Mouse (Mus musculus): ENCODE measurements around the gene Sytl4. TPM values are rescaled to one million over a fixed set of nuclear protein-coding genes. Genes with fewer than 3 reads are reported as not detected.
A peak's percentile ranks its signal among the peaks of the same experiment; 100 is the strongest.

The Sytl4 gene
- polyA plus RNA-seq (2016; fragmentation: Nextera tagmentation; extraction: Ambion mirVana) = 2.9 and 5.0 TPM in 2 replicates

GRCm38 (mm10) chrX:133981231-133982002 is at the start of gene Sytl4:
TSS of gene Sytl4 (minus strand) at chrX:133981812.
- DNase-seq (ENCODE audit: low spot score) = peak; percentile 75
- Histone ChIP-seq H3K9me3 (no peaks in the 10 kb centered on the region), H3K27ac (0 out of 2 replicates have a peak within 1 kb of the TSS, but pooled peaks have one; percentile 23), H3K36me3 (no peaks in the 10 kb centered on the region), H3K27me3 (ENCODE audit: insufficient read depth, poor library complexity, severe bottlenecking) (peaks cover 12% of the 10 kb centered on the region; the same call in 1 of the 2 replicates), H3K4me1 (no peaks in the 10 kb centered on the region), H3K4me3 (peak within 1 kb of the TSS; percentile 63)
- 14% methylated on average over 29 of the region's 29 CpGs for WGBS

- WGBS = 51% methylated on average over 5 of the region's 5 CpGs
Measured at GRCm38 (mm10) chrX:134020664-134021063, 39.1 kb upstream of the Sytl4 start.

DNA sequence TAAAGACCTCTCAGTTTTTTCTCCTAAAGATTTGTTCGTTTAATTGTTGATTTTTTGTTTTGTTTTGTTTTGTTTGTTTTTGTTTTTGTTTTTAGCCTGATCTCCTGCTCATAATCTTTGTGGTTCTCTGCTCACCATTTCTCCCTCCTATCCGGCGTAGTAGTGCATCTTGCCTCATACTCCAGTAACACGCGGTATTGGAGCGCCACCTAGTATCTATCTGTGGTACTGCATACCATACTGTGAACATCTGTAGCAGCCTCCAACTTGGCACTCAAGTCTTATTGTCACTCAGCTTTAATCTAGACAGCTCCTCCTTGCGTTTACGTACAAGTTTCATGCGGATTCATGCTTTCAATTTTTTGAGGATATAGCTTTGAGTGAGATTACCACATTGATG is 37.4 kb upstream of the Sytl4 start:
- 16% methylated on average over 9 of the region's 9 CpGs for WGBS

More at GRCm38 (mm10) chrX:134020664-134021063, 39.1 kb upstream of the Sytl4 start:
- no peak for DNase-seq (ENCODE audit: low spot score)
- Histone ChIP-seq H3K27me3 (ENCODE audit: insufficient read depth, poor library complexity, severe bottlenecking) (no peaks in the 10 kb centered on the region), H3K9me3 (no peaks in the 10 kb centered on the region), H3K27ac (no peak overlapping the region), H3K4me1 (no peaks in the 10 kb centered on the region), H3K36me3 (no peaks in the 10 kb centered on the region), H3K4me3 (no peak overlapping the region)

GRCm38 (mm10) chrX:133995866-133996265 is 14.3 kb upstream of the Sytl4 start:
- Histone ChIP-seq H3K27ac (no peak overlapping the region), H3K36me3 (no peaks in the 10 kb centered on the region), H3K9me3 (no peaks in the 10 kb centered on the region), H3K4me3 (no peak overlapping the region), H3K4me1 (no peaks in the 10 kb centered on the region), H3K27me3 (ENCODE audit: insufficient read depth, poor library complexity, severe bottlenecking) (no peaks in the 10 kb centered on the region)
- 65% methylated on average over 3 of the region's 3 CpGs for WGBS
- no peak for DNase-seq (ENCODE audit: low spot score)

More for the DNA sequence above, 37.4 kb upstream of the Sytl4 start:
- H3K27ac ChIP-seq = no peak overlapping the region
- no peaks in the 10 kb centered on the region for H3K9me3 ChIP-seq
- H3K36me3 ChIP-seq = no peaks in the 10 kb centered on the region
- H3K4me3 ChIP-seq = no peak overlapping the region
- no peaks in the 10 kb centered on the region for H3K27me3 ChIP-seq (ENCODE audit: insufficient read depth, poor library complexity, severe bottlenecking)
- DNase-seq (ENCODE audit: low spot score) = peak; percentile 75
- H3K4me1 ChIP-seq = no peaks in the 10 kb centered on the region

GRCm38 (mm10) chrX:133964615-133965014 is 17.0 kb downstream of the Sytl4 start:
- H3K36me3 ChIP-seq = no peaks in the 10 kb centered on the region
- H3K4me1 ChIP-seq = no peaks in the 10 kb centered on the region
- no peak overlapping the region for H3K4me3 ChIP-seq
- H3K27me3 ChIP-seq (ENCODE audit: insufficient read depth, poor library complexity, severe bottlenecking) = no peaks in the 10 kb centered on the region
- WGBS = 69% methylated on average over 2 of the region's 2 CpGs
- no peak for DNase-seq (ENCODE audit: low spot score)
- H3K9me3 ChIP-seq = no peaks in the 10 kb centered on the region
- H3K27ac ChIP-seq = no peak overlapping the region

DNA sequence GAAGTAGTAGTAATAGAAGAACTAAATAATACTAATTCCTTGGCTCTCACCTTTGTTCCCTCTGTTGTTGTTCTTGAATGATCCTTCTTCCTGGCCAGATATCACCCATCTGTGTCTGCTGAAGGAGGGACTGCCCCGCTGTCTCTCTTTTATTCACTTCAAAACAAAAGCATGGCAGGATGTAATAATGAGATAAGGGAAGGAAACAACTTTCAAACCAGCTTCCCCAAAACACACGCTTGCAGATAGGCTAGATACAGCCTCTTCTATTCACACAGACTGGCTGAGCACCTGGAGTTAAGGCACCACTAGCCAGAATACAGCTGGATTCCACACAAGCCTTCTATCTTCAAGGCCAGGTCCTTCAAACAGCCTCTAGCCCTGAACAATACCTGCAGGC is 21.0 kb downstream of the Sytl4 start:
- no peaks in the 10 kb centered on the region for H3K36me3 ChIP-seq
- no peaks in the 10 kb centered on the region for H3K4me1 ChIP-seq
- H3K27me3 ChIP-seq (ENCODE audit: insufficient read depth, poor library complexity, severe bottlenecking) = no peaks in the 10 kb centered on the region
- DNase-seq (ENCODE audit: low spot score) = no peak
- WGBS = 58% methylated on average over 2 of the region's 2 CpGs
- H3K27ac ChIP-seq = no peak overlapping the region
- H3K9me3 ChIP-seq = no peaks in the 10 kb centered on the region
- no peak overlapping the region for H3K4me3 ChIP-seq

GRCm38 (mm10) chrX:133954661-133955060 is 27.0 kb downstream of the Sytl4 start:
- Histone ChIP-seq H3K9me3 (no peaks in the 10 kb centered on the region), H3K36me3 (no peaks in the 10 kb centered on the region), H3K4me1 (no peaks in the 10 kb centered on the region), H3K27me3 (ENCODE audit: insufficient read depth, poor library complexity, severe bottlenecking) (peaks cover 7% of the 10 kb centered on the region; the same call in 1 of the 2 replicates), H3K27ac (no peak overlapping the region), H3K4me3 (no peak overlapping the region)
- WGBS = 80% methylated on average over 7 of the region's 7 CpGs
- DNase-seq (ENCODE audit: low spot score) = no peak

DNA sequence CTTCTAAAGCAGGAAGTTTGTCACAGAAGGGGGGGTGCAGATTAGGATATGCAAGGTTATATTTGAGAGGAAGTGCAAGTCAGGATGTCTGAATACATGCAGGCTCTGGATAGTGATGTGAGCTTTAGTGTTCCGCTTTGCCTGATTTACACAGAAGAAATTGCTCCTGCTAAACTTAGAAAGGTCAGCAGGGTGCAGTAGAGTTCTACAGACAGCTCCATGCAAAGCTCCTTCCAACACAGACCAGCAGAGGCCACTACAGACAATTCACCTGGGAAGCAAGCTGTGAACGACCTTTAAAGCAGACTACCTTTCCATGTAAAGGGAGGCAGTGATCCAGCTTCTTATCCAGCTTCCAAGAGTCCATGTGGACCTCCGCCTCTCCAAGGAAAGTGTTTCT is 34.2 kb downstream of the Sytl4 start:
- peak; percentile 77 for DNase-seq (ENCODE audit: low spot score)
- Histone ChIP-seq H3K4me3 (no peak overlapping the region), H3K27me3 (ENCODE audit: insufficient read depth, poor library complexity, severe bottlenecking) (peaks cover 7% of the 10 kb centered on the region; the same call in 1 of the 2 replicates), H3K27ac (no peak overlapping the region), H3K36me3 (no peaks in the 10 kb centered on the region), H3K4me1 (no peaks in the 10 kb centered on the region), H3K9me3 (no peaks in the 10 kb centered on the region)
- WGBS = 40% methylated on average over 3 of the region's 3 CpGs

- no peaks in the 10 kb centered on the region for H3K27me3 ChIP-seq (ENCODE audit: insufficient read depth, poor library complexity, severe bottlenecking)
- H3K36me3 ChIP-seq = no peaks in the 10 kb centered on the region
- DNase-seq (ENCODE audit: low spot score) = no peak
- 52% methylated on average over 1 of the region's 1 CpGs for WGBS
- no peak overlapping the region for H3K4me3 ChIP-seq
- no peak overlapping the region for H3K27ac ChIP-seq
- no peaks in the 10 kb centered on the region for H3K4me1 ChIP-seq
- no peaks in the 10 kb centered on the region for H3K9me3 ChIP-seq
Measured at GRCm38 (mm10) chrX:133939561-133939960, 42.1 kb downstream of the Sytl4 start.

GRCm38 (mm10) chrX:133936605-133937225 is 44.9 kb downstream of the Sytl4 start:
- Histone ChIP-seq H3K4me3 (no peak overlapping the region), H3K36me3 (no peaks in the 10 kb centered on the region), H3K4me1 (no peaks in the 10 kb centered on the region), H3K27me3 (ENCODE audit: insufficient read depth, poor library complexity, severe bottlenecking) (no peaks in the 10 kb centered on the region; the same call in 1 of the 2 replicates), H3K27ac (no peak overlapping the region), H3K9me3 (no peaks in the 10 kb centered on the region)
- 66% methylated on average over 4 of the region's 4 CpGs for WGBS
- no peak for DNase-seq (ENCODE audit: low spot score)

GRCm38 (mm10) chrX:133931302-133932013 is 50.2 kb downstream of the Sytl4 start:
- Histone ChIP-seq H3K36me3 (no peaks in the 10 kb centered on the region), H3K9me3 (no peaks in the 10 kb centered on the region), H3K27me3 (ENCODE audit: insufficient read depth, poor library complexity, severe bottlenecking) (no peaks in the 10 kb centered on the region; the same call in 1 of the 2 replicates), H3K4me1 (no peaks in the 10 kb centered on the region), H3K27ac (no peak overlapping the region), H3K4me3 (no peak overlapping the region)
- 46% methylated on average over 12 of the region's 12 CpGs for WGBS
- DNase-seq (ENCODE audit: low spot score) = no peak

DNA sequence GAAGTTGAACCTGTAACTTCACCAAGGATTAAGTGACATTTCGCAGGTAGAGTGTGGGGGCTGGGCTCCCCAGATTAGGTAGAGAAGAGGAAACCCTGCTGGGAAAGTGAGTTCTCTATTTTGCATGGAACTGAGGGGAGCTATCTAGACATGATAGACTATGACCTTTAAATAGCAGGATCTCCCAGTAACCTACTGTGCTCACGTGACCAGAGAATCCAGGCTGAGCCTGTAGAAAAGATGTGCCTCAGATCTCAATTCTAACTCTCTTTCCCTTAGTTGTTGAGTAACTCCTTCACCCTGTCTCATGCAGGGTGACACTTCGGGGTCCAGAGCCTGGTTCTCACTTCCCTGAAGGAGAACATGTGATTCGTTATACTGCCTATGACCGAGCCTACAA is 54.9 kb downstream of the Sytl4 start:
- no peak for DNase-seq (ENCODE audit: low spot score)
- Histone ChIP-seq H3K36me3 (no peaks in the 10 kb centered on the region), H3K9me3 (no peaks in the 10 kb centered on the region), H3K4me3 (no peak overlapping the region), H3K4me1 (no peaks in the 10 kb centered on the region), H3K27ac (no peak overlapping the region), H3K27me3 (ENCODE audit: insufficient read depth, poor library complexity, severe bottlenecking) (no peaks in the 10 kb centered on the region; the same call in 1 of the 2 replicates)
- WGBS = 76% methylated on average over 5 of the region's 5 CpGs

DNA sequence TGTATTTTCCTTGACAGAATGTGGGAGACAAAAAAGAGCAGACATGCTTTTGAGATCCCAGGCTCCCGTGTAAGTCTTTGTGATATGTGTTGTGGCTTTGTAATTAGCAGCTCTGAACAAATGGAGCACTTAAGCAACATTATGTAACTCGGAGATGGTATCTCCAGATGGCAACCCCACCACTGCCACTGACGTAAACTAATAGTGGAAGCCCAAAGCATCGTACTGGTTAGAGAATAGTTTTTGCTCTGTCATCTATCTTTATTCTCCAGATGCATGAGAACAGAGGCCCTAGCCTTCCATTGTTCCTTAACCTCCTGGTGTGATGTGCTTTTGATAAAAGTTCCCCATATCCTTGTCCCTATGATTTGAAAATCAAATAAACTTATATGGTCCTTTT is 60.4 kb downstream of the Sytl4 start:
- no peaks in the 10 kb centered on the region for H3K9me3 ChIP-seq
- no peak overlapping the region for H3K27ac ChIP-seq
- no peaks in the 10 kb centered on the region for H3K27me3 ChIP-seq (ENCODE audit: insufficient read depth, poor library complexity, severe bottlenecking)
- no peak overlapping the region for H3K4me3 ChIP-seq
- H3K36me3 ChIP-seq = no peaks in the 10 kb centered on the region
- DNase-seq (ENCODE audit: low spot score) = no peak
- 70% methylated on average over 4 of the region's 4 CpGs for WGBS
- H3K4me1 ChIP-seq = no peaks in the 10 kb centered on the region
